Mouse (Mus musculus): ENCODE measurements around the gene Rab8a.

- TF ChIP-seq CTCF (IDR thresholded peaks at IDR 0.05; ENCODE audit: low read depth) (no peak), EP300 (optimal IDR thresholded peaks at IDR 0.05) (no peak)
Observed at GRCm38 (mm10) chr8:72213536-72213935, 52.5 kb downstream of the Rab8a start, which contains the start of gene Gm11034.
